Mouse (Mus musculus) liver, adult 2 months (tissue): Measurements from ENCODE around the gene A630001G21Rik. TPM values are rescaled to one million over a fixed set of nuclear protein-coding genes. Genes with fewer than 3 reads are reported as not detected.
"Not testable (repeated sequence)": the region's sequence is repeated elsewhere in the genome, so short reads cannot be mapped to it uniquely, and the experiment has no call there.

Source experiments
- DNase-seq: peaks from one replicate; pipeline ENCODE4 v3.0.0-alpha.2; 2011; ENCODE audit warnings: low read depth, low spot score; ENCODE audit errors: extremely low read depth
- H3K27ac ChIP-seq: fragments of 200-500 bp; replicated peaks from 2 replicates; pipeline ENCODE4 v1.5.1; 2012; ENCODE audit warnings: low read depth, mild to moderate bottlenecking, control low read depth, inconsistent platforms, low read length; ENCODE audit not compliant: insufficient read depth
- H3K27me3 ChIP-seq: fragments of 200-500 bp; 2 replicates; pipeline ENCODE4 v1.6.1; 2012; ENCODE audit warnings: mild to moderate bottlenecking, moderate library complexity, low read length, inconsistent platforms; ENCODE audit not compliant: control insufficient read depth, insufficient read depth
- H3K36me3 ChIP-seq: fragments of 200-500 bp; 2 replicates; pipeline ENCODE4 v1.6.1; 2012; ENCODE audit warnings: low read length, inconsistent platforms; ENCODE audit not compliant: control insufficient read depth, insufficient read depth
- H3K4me1 ChIP-seq: fragments of 200-500 bp; 2 replicates; pipeline ENCODE4 v1.6.1; 2011; ENCODE audit warnings: low read length; ENCODE audit not compliant: control insufficient read depth, insufficient read depth
- H3K4me3 ChIP-seq: fragments of 200-500 bp; 2 replicates; pipeline ENCODE4 v1.5.1; 2011; ENCODE audit warnings: low read depth, mild to moderate bottlenecking, control low read depth, low read length, moderate library complexity; ENCODE audit not compliant: insufficient read depth
- H3K79me2 ChIP-seq: fragments of 200-500 bp; 2 replicates; pipeline ENCODE4 v1.6.1; 2012; ENCODE audit warnings: inconsistent platforms, mild to moderate bottlenecking, low read length, moderate library complexity; ENCODE audit not compliant: control insufficient read depth, insufficient read depth
- H3K9ac ChIP-seq: fragments of 200-500 bp; 2 replicates; pipeline ENCODE4 v1.6.1; 2012; ENCODE audit warnings: low read depth, mild to moderate bottlenecking, control low read depth, inconsistent platforms, low read length
- CTCF ChIP-seq: fragments of 200-500 bp; IDR thresholded peaks from 2 replicates; pipeline ENCODE4 v1.5.1; 2011; ENCODE audit warnings: low read depth, low read length, control low read depth
- POLR2A ChIP-seq: fragments of 200-500 bp; IDR thresholded peaks from 2 replicates; pipeline ENCODE4 v1.6.1; 2011; ENCODE audit warnings: low read length, control low read depth; ENCODE audit not compliant: insufficient read depth; ENCODE audit errors: extremely low read depth
- WGBS: fragments of 180-500 bp; shearing (Covaris S2); methylation state at CpG from one replicate; pipeline ENCODE4 v1.1.7; 2018; 5-methylcytosine and 5-hydroxymethylcytosine counted together
- polyA plus RNA-seq: library from polyadenylated mRNA; depleted of rRNA; stranded (reverse); fragments of >200 nt; gene quantifications from 2 replicates; pipeline ENCODE4 v1.2.3, GENCODE M21; 2012; rRNA removed
- total RNA-seq: library from RNA; depleted of rRNA; stranded (reverse); fragments of >200 nt; gene quantifications from 2 replicates; pipeline ENCODE4 v1.2.3, GENCODE M21; 2014; rRNA removed

A630001G21Rik gene
- total RNA-seq, result 0.37 and 1.5 TPM in 2 replicates
- 0.36 and 0.77 TPM in 2 replicates for polyA plus RNA-seq

DNA sequence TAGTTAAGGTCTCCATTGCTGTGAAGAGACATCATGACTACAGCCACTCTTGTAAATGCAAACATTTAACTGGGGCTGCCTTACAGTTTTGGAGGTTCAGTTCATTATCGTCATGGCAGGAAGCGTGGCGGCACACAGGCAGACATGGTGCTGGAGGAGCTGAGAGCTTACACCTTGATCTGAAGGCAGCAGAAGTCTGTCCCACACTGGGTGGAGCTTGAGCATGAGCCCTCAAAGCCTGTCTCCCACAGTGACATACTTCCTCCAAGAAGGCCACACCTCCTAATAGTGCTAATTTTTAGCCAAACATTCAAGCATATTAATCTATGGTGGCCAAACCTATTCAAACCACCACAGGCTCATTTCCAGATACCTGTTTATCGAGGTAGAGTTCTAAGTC lies at the start of gene A630001G21Rik:
A630001G21Rik (minus strand) TSS at position 208 of the 400 bp plus-strand sequence.
- Histone ChIP-seq H3K79me2 (no peaks in the 10 kb centered on the region), H3K27ac (no peak within 1 kb of the TSS), H3K27me3 (no peaks in the 10 kb centered on the region), H3K9ac (no peak within 1 kb of the TSS), H3K4me1 (no peaks in the 10 kb centered on the region), H3K4me3 (no peak within 1 kb of the TSS), H3K36me3 (no peaks in the 10 kb centered on the region)
- TF ChIP-seq CTCF (no peak), POLR2A (no peak)
- DNase-seq, result no peak
- WGBS, result 88% methylated on average over 4 of the region's 4 CpGs

DNA sequence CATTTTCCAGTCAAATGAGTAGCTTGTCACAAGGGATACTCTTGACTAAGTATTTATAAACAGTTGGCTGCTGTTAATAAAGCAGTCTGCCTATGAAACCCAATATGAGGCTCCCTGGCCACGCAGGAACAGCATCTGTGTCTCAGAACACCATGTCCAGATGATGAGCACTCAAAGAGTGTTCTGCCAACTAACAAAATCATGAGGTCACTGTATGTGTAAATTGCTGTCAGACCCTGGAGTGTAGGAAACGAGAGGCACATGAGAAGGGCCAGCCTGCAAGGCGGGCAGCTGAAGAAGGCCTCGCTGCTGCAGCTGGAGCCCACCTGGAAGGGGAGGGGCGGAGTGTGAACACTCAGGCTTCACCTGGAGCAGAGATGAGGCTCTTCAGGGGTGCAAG lies 48.7 kb upstream of the A630001G21Rik start:
- WGBS, result 91% methylated on average over 5 of the region's 5 CpGs
- Histone ChIP-seq H3K4me1 (peaks cover 3% of the 10 kb centered on the region; the same call in 1 of the 2 replicates), H3K79me2 (peaks cover 21% of the 10 kb centered on the region), H3K36me3 (peaks cover 21% of the 10 kb centered on the region), H3K9ac (no peak overlapping the region), H3K27me3 (no peaks in the 10 kb centered on the region), H3K27ac (no peak overlapping the region), H3K4me3 (no peak overlapping the region)
- TF ChIP-seq CTCF, result no peak
- no peak for TF ChIP-seq POLR2A
- no peak for DNase-seq

DNA sequence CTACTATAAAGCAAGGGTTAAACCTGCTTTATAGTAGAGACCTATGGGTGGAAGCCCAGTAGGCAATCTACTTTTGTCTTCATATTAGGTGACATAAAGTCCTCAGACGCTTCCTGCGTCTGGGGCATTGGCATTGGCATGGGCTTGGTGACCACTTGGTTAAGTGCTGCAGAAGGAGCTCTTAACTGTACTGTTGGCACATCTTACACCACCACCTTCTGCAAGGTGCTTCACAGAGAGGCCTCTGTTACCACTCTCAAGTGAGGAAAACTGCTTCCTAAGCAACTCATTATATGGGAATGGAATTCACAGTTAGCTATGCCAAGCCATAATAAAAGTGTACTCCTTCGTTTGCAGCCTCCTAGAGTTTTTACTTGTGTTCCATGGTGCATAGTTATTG lies 46.5 kb upstream of the A630001G21Rik start:
- H3K36me3 ChIP-seq, result peaks cover 32% of the 10 kb centered on the region
- TF ChIP-seq CTCF (no peak), POLR2A (no peak)

DNA sequence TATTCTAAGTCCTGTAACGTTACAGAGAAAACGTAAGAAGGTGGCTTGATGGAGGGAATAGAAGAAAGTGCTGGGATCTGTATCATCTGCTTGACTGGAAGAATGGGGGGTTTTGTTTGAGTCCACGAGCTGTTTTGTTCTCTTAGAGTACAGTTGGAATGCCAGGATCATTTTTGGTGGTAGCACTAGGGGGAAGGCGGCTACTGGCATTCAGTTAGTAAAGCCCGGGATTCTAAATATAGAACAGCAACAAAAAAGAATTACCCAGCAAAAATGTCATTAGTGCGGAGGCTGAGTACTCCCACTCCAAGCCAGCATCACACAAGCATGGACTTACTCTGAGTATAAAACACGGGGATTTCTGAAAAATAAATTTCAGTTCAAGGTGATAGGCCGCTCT lies 43.8 kb upstream of the A630001G21Rik start:
- H3K9ac ChIP-seq, result no peak overlapping the region

More for the DNA sequence above, 46.5 kb upstream of the A630001G21Rik start:
- Histone ChIP-seq H3K79me2 (peaks cover 29% of the 10 kb centered on the region), H3K9ac (no peak overlapping the region), H3K27me3 (no peaks in the 10 kb centered on the region), H3K4me1 (peaks cover 3% of the 10 kb centered on the region; the same call in 1 of the 2 replicates), H3K4me3 (no peak overlapping the region), H3K27ac (no peak overlapping the region)
- 89% methylated on average over 3 of the region's 3 CpGs for WGBS
- no peak for DNase-seq

DNA sequence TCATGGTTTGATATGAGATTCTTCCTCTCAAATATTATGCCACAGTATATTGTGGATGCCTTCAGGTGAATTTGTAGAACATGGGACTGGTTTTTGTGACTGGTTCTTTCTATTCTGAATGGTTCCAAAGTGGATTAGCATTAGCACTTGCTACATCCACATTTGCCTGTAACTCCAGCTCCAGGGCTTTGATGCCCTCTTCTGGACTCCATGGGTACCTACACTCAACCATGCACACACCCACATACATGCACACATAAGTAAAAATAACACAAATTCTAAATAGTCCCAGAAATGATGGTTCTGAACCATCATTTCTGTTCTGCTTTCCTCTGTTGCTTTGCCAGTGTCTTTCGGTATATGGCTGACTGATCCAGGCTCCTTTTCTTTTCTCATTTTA lies 41.3 kb upstream of the A630001G21Rik start:
- no peak overlapping the region for H3K4me3 ChIP-seq
- TF ChIP-seq POLR2A (no peak), CTCF (no peak)
- no peaks in the 10 kb centered on the region for H3K27me3 ChIP-seq
- DNase-seq, result no peak
- peaks cover 37% of the 10 kb centered on the region for H3K36me3 ChIP-seq
- peaks cover 33% of the 10 kb centered on the region; the same call in 1 of the 2 replicates for H3K79me2 ChIP-seq
- no peak overlapping the region for H3K9ac ChIP-seq
- 96% methylated on average over 1 of the region's 1 CpGs for WGBS
- H3K27ac ChIP-seq, result no peak overlapping the region
- no peaks in the 10 kb centered on the region for H3K4me1 ChIP-seq

More for the DNA sequence above, 43.8 kb upstream of the A630001G21Rik start:
- no peak overlapping the region for H3K4me3 ChIP-seq
- no peak overlapping the region for H3K27ac ChIP-seq
- peaks cover 24% of the 10 kb centered on the region for H3K79me2 ChIP-seq
- WGBS, result 95% methylated on average over 8 of the region's 8 CpGs
- no peak for DNase-seq
- no peaks in the 10 kb centered on the region for H3K27me3 ChIP-seq
- no peaks in the 10 kb centered on the region for H3K4me1 ChIP-seq
- no peak for TF ChIP-seq CTCF
- no peak for TF ChIP-seq POLR2A
- peaks cover 39% of the 10 kb centered on the region for H3K36me3 ChIP-seq

DNA sequence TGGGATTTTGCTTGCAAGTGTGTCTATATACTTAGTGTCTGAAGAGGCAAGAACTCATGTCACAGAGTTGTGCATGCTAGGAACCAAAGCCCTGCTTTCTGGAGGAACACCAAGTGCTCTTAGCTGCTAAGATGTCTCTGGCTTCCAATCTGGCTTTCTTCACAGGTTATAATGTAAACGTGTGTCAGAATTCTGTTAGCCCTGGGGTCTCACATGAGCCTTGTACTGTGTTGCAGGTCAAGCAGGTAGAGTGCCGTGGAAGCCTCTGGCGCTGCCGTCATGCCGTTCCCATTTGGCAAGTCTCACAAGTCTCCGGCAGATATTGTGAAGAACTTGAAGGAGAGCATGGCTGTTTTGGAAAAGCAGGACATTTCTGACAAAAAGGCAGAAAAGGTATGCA lies 39.7 kb upstream of the A630001G21Rik start:
- H3K27me3 ChIP-seq, result no peaks in the 10 kb centered on the region
- H3K4me1 ChIP-seq, result peaks cover 8% of the 10 kb centered on the region
- H3K4me3 ChIP-seq, result no peak overlapping the region
- H3K79me2 ChIP-seq, result peaks cover 41% of the 10 kb centered on the region; the same call in 1 of the 2 replicates
- H3K36me3 ChIP-seq, result peaks cover 35% of the 10 kb centered on the region
- DNase-seq, result no peak
- TF ChIP-seq CTCF (no peak), POLR2A (no peak)
- no peak overlapping the region for H3K27ac ChIP-seq
- no peak overlapping the region for H3K9ac ChIP-seq
- 92% methylated on average over 6 of the region's 6 CpGs for WGBS

DNA sequence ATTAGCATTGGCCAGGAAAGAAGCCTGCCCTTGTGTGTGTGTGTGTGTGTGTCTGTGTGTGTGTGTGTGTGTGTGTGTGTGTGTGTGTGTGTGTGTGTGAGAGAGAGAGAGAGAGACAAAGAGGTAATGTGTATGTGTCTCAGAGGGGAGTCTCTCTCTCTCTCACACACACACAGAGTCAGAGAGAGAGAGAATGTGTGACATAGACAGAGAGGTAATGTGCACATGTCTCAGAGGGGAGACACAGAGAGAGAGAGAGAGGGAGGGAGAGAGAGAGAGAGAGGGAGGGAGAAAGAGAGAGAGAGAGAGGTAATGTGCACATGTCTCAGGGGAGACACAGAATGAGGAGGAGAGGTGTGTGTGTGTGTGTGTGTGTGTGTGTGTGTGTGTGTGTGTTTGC lies 35.8 kb upstream of the A630001G21Rik start:
- H3K4me1 ChIP-seq, result peaks cover 13% of the 10 kb centered on the region
- not testable (repeated sequence) for H3K27ac ChIP-seq, H3K4me3 ChIP-seq, H3K27me3 ChIP-seq, H3K36me3 ChIP-seq, DNase-seq, H3K9ac ChIP-seq
- H3K79me2 ChIP-seq, result peaks cover 34% of the 10 kb centered on the region
